Mouse (Mus musculus) brain, embryonic 14.5 days (tissue): ENCODE data around the gene Olfr902.

Experiments
- CTCF ChIP-seq: fragments of 200-500 bp; IDR thresholded peaks from 2 replicates; pipeline ENCODE4 v1.5.1; 2012; ENCODE audit warnings: inconsistent platforms, mild to moderate bottlenecking, moderate library complexity, borderline replicate concordance; ENCODE audit not compliant: insufficient read depth, insufficient read length; ENCODE audit errors: extremely low read depth
- POLR2A ChIP-seq: fragments of 200-500 bp; IDR thresholded peaks from 2 replicates; pipeline ENCODE4 v1.6.1; 2012; ENCODE audit warnings: mild to moderate bottlenecking, inconsistent platforms, borderline replicate concordance; ENCODE audit not compliant: poor library complexity, insufficient read depth, insufficient read length, severe bottlenecking; ENCODE audit errors: extremely low read depth

GRCm38 (mm10) chr9:38495501-38495900, 48.0 kb downstream of the Olfr902 start, which contains the start of gene Olfr907:
- no peak for TF ChIP-seq CTCF
- no peak for TF ChIP-seq POLR2A
